Mouse (Mus musculus): ENCODE data around the gene Sh3tc1.
A peak's percentile ranks its signal among the peaks of the same experiment; 100 is the strongest.

Gene Sh3tc1

DNA sequence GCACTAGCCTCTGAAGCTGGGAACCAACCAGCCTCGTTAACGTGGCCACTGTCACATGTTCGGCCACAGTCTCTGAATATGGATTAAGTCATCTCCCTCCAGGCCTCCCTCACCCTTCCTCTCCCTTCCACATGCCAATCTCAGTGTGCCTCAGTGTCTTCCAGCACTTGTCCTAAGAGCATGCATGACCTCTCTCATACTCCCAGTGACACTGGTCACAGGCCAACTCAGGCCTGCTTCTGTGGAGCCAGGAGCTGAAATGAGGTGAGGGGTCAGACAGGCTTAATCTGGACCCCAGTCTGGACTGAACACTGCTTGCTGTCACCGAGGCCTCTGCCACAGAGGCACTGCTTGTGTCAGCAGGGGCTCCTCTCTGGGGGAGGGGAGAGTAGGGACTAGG is 53.5 kb downstream of the Sh3tc1 start:
- no peak for DNase-seq (ENCODE audit: low read depth, low spot score)

DNA sequence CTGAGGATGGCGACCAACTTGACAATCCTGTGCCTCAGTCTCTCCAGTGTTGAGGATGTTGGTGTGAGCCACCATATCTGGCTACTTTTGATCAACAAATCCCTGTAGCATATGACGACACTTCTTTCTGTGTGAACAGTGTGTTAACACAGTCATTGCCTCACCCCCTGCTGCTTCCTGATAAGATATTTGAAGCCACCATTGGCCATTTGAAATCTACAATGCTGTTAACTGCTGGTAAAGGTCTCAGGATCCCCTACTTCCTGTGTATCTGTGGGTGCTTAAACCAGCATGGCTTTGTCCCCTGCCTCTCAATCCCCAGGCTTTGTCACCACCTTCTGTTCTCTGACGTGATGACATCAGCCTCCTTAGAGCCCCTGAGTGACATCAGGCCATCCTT is 54.7 kb downstream of the Sh3tc1 start:
- DNase-seq (ENCODE audit: low read depth, low spot score): no peak

- DNase-seq (ENCODE audit: low read depth, low spot score): no peak
These were observed 58.8 kb downstream of the Sh3tc1 start for GRCm38 (mm10) chr5:35680958-35681357.

GRCm38 (mm10) chr5:35679256-35680155 is 60.3 kb downstream of the Sh3tc1 start, which contains the start of gene Htra3:
Gene Htra3, minus strand, starts transcription at chr5:35679782.
- no peak for DNase-seq (ENCODE audit: low read depth, low spot score)

- DNase-seq (ENCODE audit: low read depth, low spot score): no peak
These were observed 62.8 kb downstream of the Sh3tc1 start for GRCm38 (mm10) chr5:35676964-35677363.

GRCm38 (mm10) chr5:35674081-35674555 is 65.7 kb downstream of the Sh3tc1 start:
- DNase-seq (ENCODE audit: low read depth, low spot score): no peak

GRCm38 (mm10) chr5:35673086-35673485 is 66.7 kb downstream of the Sh3tc1 start:
- DNase-seq (ENCODE audit: low read depth, low spot score): no peak

DNA sequence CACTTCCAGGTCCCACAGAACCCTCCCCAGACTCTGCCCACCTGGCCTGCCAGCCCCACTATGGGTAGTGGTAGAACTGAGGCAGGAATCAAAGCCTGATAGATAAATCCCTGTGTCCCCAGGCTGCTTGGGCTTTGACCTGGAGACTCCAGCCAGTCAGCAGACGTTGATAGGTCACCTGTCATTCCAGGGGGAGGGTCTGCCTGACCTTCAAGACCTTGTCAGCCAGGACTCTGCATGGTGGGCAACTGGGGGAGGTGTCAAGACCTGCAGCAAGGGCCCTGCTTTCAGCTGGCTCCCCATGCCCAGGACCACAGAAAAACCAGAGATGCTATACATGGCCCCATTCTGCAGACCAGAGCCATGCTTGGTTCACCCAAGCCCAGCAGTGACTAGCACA is 67.2 kb downstream of the Sh3tc1 start:
- no peak for DNase-seq (ENCODE audit: low read depth, low spot score)

DNA sequence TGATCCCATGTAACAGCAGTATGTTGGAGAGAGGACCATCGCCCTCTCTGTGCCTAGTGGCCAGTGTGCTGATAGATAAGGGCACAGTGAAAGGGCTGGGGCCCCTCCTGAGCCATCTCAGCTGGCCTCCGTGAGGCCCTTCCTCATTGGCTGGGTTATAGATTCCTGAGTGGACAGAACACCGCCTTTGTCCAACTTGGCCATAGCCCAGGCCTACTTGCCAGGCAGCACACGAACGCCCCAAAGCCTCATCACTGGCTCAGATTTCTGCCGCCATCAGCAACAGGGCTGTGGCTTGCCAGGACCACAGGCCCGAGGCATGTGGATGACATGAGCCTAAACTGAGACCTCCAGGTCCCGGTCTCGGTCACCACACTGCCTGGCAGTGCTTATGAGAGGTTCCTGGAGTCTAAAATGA is 68.3 kb downstream of the Sh3tc1 start:
- DNase-seq (ENCODE audit: low read depth, low spot score): no peak

GRCm38 (mm10) chr5:35670412-35670801 is 69.4 kb downstream of the Sh3tc1 start:
- no peak for DNase-seq (ENCODE audit: low read depth, low spot score)

DNA sequence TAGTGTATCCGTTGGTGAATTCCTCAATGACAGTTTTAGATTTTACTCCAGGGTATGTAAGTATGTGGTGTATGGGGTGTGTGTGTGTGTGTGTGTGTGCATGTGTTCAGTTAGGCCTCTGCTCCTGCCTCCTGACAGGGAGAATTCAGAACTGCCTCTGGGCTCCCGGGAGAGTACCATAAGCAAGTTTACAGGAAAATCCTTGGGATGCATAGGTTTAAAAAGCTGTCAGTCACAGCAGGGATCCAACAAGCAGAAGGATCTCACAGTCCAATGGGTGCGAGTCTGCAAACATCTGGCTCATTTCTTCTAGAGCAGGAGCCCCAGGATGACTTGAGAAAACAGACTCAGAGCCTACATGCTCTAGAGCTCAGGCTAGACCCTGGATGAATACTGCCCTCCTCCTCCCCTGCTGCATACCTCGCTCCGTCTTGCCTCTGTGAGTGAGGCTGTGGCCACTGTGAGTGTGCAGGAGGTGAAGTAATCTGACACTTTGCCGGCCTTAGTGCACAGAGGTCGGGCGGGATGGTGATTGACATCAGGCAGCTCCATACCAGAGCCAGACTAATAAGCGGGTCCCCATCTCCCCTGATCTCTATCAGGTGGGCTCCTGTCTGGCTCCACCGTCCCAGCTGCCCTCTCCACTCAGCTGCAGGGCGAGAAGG is 69.9 kb downstream of the Sh3tc1 start:
- no peak for DNase-seq (ENCODE audit: low read depth, low spot score)

GRCm38 (mm10) chr5:35666152-35666551 is 73.6 kb downstream of the Sh3tc1 start:
- DNase-seq (ENCODE audit: low read depth, low spot score): no peak

- no peak for DNase-seq (ENCODE audit: low read depth, low spot score)
These were observed 77.7 kb downstream of the Sh3tc1 start for GRCm38 (mm10) chr5:35662021-35662545.

- DNase-seq (ENCODE audit: low read depth, low spot score): no peak
These were observed 78.6 kb downstream of the Sh3tc1 start for GRCm38 (mm10) chr5:35661210-35661609.

DNA sequence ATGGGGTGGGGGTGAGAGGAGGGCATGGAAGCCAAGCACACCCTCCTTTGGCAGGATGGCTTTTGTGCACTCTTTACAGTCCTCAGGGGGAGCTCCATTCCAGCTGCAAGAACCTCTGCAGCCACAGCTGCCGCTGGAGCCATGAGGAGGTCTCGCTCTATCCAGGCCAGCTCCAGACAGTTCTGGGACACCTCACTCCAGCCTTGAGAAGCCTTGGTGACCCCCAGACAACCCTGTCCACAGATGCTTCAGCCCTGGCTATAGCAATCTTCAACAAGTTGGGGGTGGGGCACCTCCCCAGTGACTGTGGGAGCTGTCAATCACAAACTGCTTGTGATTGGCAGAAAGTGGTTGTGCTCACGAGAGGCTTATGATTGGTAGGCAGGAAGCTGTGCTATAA is 80.3 kb downstream of the Sh3tc1 start:
- DNase-seq (ENCODE audit: low read depth, low spot score): no peak

GRCm38 (mm10) chr5:35655753-35656485 is 83.9 kb downstream of the Sh3tc1 start:
- DNase-seq (ENCODE audit: low read depth, low spot score): no peak

DNA sequence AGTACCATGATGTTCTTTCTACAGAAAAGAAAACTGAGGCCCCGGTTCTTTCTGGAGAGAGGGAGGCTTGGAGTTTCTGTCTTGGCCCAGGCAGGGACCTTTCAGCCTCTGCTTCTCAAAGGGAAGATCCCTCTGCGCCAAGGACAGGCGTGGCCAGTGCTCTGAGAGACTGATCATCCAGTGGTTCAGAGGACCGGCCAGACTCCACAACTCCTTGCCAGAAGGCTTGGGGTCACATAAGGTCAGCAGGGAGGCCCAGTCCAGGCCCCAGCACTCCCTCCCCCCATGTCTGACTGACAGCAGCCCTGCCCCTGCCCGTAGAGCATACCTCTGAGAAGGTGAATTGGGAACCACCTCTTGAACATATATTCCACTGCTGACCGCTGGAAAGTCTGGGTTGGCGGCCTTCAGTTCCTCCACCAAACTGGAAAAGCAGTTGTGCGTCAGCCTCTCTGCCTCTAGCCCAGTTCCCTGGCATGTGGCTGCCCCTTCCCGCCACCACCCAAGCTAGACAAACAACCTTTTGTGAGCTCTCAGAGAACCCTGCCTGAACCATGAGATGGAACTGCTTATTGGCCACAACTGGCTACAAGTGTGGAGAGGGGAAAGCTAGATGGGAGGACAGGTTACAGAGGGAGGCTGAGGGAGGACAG is 85.9 kb downstream of the Sh3tc1 start:
- DNase-seq (ENCODE audit: low read depth, low spot score): no peak

- DNase-seq (ENCODE audit: low read depth, low spot score): peak; percentile 33
These were observed 86.9 kb downstream of the Sh3tc1 start for GRCm38 (mm10) chr5:35652872-35653271.

DNA sequence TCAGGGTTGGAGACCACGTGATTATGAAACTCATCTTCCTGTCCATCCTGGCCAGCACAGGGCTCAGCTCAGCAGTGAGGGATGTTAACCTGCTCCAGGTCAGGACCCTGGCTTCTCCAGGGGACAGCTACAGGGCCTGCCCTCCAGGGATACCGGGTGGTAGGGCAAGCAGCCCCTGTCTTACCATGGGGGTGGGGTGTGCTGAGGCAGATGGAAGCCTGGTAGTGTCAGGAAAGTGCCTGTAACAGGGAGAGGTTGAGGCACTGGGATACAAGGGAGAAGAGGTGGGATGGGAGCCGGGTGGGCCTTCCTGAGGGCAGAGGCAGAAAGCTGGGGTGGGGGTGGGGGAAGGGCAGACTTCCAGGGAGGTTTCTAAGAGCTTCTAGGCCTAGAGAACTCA is 87.5 kb downstream of the Sh3tc1 start:
- DNase-seq (ENCODE audit: low read depth, low spot score): no peak

DNA sequence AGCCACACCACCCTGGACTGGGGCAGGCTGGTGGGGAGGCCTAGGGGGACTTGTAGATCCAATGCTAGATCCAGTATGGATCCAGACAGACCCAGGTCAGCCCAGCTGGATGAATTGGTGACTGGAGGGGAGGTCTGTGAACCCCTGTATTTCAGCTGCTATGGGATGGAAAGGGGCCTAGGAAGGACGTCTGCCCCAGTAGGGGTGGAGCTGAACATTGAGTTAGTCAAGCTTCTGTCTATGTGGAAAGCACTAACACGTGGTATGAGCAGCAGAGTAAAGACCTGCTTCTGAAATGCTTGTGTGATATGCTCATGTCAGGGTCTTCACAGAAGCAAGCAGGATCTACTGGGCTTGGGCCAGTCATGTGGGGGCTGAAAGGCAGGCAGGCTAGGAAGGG is 91.6 kb downstream of the Sh3tc1 start:
- no peak for DNase-seq (ENCODE audit: low read depth, low spot score)

DNA sequence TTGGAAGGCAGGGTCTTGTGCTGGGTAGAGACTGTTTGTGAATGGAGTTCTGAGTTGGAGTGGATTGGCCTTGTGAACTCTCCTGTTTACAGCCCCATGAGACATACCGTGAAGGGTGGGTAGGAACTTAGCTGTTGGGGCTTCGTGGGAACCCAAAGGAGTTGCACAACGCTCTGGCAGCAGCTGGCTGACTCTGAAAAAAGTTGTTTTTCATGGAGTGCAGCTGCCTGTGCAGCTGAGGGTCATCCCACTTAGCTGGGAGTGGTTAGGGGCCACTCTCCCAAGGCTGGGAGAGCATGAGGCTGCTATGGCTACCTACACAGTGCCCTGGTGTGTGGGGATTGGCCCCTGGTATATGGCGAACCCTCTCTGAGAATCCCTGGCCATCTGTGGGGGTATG is 92.2 kb downstream of the Sh3tc1 start:
- DNase-seq (ENCODE audit: low read depth, low spot score): no peak

Measured in WW6 (cell line).